Mouse (Mus musculus): ENCODE results near the gene Tmem235.
"Not testable (repeated sequence)": the region's sequence is repeated elsewhere in the genome, so short reads cannot be mapped to it uniquely, and the experiment has no call there.

The Tmem235 gene

GRCm38 (mm10) chr11:117833509-117833908 is 27.0 kb upstream of the Tmem235 start:
- not testable (repeated sequence) for DNase-seq

DNA sequence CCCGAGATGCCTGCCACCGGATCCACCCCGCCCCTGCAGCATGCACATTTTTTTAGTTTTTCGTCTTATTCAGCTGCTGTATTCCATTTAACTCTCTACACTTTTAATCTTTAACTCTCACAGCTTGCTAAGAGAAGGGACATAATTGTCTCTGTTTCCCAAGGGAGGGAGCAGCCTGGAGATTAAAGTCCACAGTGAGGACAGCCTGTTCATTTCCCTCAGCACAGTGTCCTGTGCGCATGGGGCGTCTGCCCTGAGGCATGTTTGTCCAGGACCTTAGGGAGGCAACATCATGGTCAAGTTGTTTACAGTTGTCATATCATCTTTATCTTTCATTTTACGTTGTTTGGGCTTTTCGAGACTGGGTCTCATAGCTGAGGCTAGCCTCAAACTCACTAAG is 26.5 kb upstream of the Tmem235 start:
- DNase-seq: no peak

- DNase-seq: no peak
Measured at GRCm38 (mm10) chr11:117836306-117836705, 24.2 kb upstream of the Tmem235 start.

GRCm38 (mm10) chr11:117838572-117838971 is 22.0 kb upstream of the Tmem235 start:
- no peak for DNase-seq

DNA sequence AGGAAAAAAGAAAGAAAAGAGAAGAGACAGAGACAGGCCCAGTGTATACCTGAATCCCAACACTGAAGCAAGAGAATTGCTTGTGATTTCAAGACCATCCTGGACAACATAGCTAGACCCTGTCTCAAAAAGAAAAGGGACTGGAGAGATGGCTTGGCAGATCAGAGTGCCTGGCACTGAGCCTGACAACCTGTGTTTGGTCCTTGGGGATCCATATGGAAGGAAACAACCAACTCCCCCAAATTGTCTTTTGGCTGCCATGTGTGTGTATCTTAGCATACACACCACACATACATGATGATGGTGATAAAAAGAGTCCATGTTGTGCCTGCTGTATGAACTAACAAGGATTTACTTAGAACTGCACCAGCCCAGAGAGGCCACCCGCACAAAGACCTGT is 21.5 kb upstream of the Tmem235 start:
- DNase-seq: no peak

GRCm38 (mm10) chr11:117840910-117841309 is 19.6 kb upstream of the Tmem235 start:
- DNase-seq: no peak

DNA sequence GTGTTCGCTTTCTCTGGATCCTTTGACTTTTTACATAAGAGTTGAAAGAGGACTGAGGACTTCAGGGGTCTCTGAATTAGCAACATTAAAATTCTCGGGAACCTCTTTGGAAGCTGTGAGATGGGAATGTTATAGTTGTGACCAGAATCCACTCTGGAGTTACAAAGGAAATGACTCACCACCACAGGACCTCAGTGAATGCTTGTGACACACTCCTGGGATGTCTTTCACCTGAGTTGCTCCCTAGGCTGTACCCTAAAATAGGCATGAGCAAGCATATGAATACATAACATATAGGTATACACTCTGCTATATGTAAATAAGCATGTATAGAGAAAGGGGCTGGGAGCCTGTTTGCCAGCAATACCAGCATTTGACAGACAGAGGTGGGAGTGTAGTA is 17.1 kb upstream of the Tmem235 start:
- DNase-seq: no peak

DNA sequence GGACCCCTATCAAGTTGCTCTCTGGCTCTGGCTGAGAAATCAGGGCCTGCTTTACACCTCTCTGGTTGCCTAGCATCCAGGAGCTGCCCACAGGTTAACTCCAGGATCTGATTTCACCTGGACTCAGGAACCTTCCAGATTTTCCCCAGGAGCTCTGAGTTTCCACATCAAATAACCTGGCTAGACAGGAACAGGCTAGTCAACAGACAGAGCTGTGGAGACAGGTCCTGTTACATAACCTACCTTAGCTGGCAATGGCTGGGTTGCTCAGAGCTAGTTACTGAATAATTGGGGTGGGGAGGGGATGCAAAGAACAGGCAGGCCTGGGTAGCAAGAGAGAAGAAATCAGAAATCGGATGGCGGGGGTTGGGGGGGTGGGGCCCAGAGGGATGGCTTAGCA is 15.6 kb upstream of the Tmem235 start:
- no peak for DNase-seq

DNA sequence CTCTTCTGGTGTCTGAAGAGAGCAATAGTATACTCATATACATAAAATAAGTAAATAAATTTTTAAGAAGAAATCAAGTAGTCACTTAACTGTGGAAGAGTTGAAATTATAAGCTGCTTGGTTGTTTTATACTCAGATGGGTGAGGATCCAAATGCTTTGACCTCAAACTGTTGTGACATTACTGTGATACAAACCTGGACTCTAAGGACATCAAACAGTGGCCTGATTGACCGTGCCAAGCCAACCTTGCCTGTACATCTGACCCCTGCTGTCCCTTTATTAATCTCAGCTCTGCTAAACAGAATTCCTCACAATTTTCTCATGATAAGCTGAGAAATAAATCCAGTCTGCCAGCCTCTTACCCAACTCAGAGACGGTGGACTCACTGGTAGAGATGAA is 14.9 kb upstream of the Tmem235 start:
- DNase-seq: no peak

- DNase-seq: no peak
Measured at GRCm38 (mm10) chr11:117846640-117847039, 13.9 kb upstream of the Tmem235 start.

- DNase-seq: no peak
Measured at GRCm38 (mm10) chr11:117847593-117848215, 12.8 kb upstream of the Tmem235 start.

GRCm38 (mm10) chr11:117848271-117848984 is 12.1 kb upstream of the Tmem235 start:
- DNase-seq: peak in 1 of 2 experiments; percentile 27

GRCm38 (mm10) chr11:117848985-117849671 is 11.4 kb upstream of the Tmem235 start, which contains the start of gene Birc5:
Gene Birc5 (plus strand): TSS chr11:117849251.
- peak; percentile 95 to 96 for DNase-seq

DNA sequence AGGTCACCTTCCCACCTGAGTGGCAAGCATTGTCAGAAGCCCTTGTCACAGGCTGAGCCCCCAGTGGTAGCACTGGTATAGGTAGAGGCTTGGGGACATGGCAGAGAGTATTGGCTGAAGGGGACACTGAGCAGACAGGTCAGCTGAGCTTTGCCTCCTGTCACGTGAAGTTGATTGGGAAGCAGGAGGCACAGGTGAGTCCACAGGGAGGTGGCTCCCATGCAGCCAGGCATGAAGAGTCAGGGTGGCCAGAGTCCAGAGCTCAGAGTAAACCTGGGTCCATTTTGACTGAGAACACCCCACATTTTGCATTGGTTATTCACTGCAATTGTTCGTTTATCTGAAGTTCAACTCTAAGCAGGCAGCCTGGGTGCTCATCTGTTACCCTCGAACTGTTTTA is 7.7 kb upstream of the Tmem235 start:
- no peak for DNase-seq

- no peak for DNase-seq
Measured at GRCm38 (mm10) chr11:117854241-117854640, 6.3 kb upstream of the Tmem235 start.

DNA sequence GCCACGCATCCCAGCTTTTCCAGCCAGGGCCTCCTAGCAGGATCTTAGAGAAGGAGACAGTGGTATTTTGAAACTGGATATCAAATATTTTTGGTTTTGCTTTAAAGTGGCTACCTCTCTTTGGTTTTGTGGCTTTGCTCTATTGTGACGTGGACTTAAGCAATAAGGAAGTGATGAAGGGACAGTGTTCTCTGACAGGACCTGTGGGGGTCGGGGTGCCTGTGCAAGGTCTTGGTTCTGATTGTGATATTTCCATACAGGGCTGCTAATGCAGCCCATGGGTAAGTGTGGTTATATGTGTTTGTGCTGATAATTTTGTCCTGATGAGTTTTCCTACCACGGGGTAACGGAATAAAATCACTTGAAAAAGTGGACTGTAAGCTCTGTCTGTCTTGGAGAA is 5.2 kb upstream of the Tmem235 start:
- DNase-seq: no peak

DNA sequence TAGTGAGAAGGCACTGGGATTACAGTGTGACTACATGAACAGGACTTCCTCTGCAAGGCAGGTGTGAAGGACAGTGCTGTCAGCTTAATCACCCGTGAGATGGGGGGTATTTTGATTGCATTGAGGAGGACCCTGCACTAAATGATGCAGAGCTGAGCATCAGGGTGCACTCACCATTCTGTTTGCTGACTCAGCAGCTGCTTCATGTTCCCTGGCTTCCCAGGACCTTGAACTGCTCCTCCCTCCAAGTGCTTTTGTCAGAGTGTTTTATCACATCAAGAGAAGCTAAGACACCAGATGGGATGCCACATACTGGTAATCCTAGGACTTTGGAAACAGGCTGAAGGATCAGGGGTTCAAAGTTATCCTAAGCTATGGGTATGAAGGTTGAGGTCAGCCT is 4.6 kb upstream of the Tmem235 start:
- DNase-seq: no peak

- DNase-seq: no peak
Measured at GRCm38 (mm10) chr11:117857462-117857861, 3.1 kb upstream of the Tmem235 start.

GRCm38 (mm10) chr11:117858392-117858791 is 2.2 kb upstream of the Tmem235 start:
- no peak for DNase-seq

GRCm38 (mm10) chr11:117863174-117863856 is 2.8 kb downstream of the Tmem235 start:
- no peak for DNase-seq

- no peak for DNase-seq
Measured at GRCm38 (mm10) chr11:117864805-117865204, 4.3 kb downstream of the Tmem235 start.

GRCm38 (mm10) chr11:117865988-117866387 is 5.4 kb downstream of the Tmem235 start:
- no peak for DNase-seq

- peak; percentile 81 to 87 for DNase-seq
Measured at GRCm38 (mm10) chr11:117870688-117871365, 10.3 kb downstream of the Tmem235 start.
